Comparison of ENCODE assay signal across 8 mouse cellular contexts in the genomic region with DNA sequence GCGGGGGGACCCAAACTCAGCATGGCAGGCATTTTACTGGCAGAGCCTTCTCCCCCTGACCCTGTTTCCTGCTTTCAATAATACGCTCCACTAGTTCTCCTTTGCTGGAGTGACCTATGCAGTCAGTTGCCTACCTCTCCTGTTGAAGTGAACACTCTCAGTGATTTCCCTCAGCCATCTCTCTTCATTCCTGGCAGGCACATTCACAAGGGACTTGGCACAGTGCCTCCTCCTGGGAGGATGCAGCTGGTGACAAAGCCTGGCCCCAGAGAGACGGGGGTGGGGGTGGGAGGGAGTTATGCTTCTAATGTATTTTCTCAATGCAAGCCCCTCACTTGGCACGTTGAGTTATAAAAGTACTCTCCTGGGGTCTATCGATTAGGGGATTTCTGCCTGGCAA.
DNase-seq lines count a peak whose midpoint lies in the region; TF ChIP-seq lines count a peak whose summit lies in the region.

No protein-coding gene starts in this region.

- peak overlapping the region; percentile 64; the same call in 1 of the 2 replicates for H3K27ac ChIP-seq in layer of hippocampus, adult 2 months

- H3K4me3 ChIP-seq in layer of hippocampus, adult 2 months: no peak overlapping the region

- TF ChIP-seq CTCF in layer of hippocampus, adult 2 months (conservative IDR thresholded peaks at IDR 0.05): no peak

- peak; percentile 29 for DNase-seq in adrenal gland, postnatal 14 days
- no peak for DNase-seq in adrenal gland, postnatal 4 days (ENCODE audit: low spot score in 2 of 2)
- peak; percentile 9 for DNase-seq in lung, postnatal 14 days
- DNase-seq in lung, adult 18-20 months: no peak
- DNase-seq in layer of hippocampus, adult 2 months (ENCODE audit: low spot score in 2 of 2): peak; percentile 75 to 77
- peak; percentile 85 to 86 for DNase-seq in right cerebral cortex, postnatal 10 days (ENCODE audit: low spot score in 2 of 2)
- no peak for DNase-seq in thymus, adult 18-20 months
- DNase-seq in yolk sac, embryonic 10.5 days (ENCODE audit: low spot score): no peak

Comparison
In these comparisons a context has a peak if more than half of its experiments do, and no peak if none do; other contexts are left out.
1. DNase-seq: peak in adrenal gland, postnatal 14 days (single experiment), lung, postnatal 14 days (single experiment), layer of hippocampus, adult 2 months (2 of 2) and right cerebral cortex, postnatal 10 days (2 of 2); none in adrenal gland, postnatal 4 days (0 of 2), lung, adult 18-20 months (0 of 2), thymus, adult 18-20 months (0 of 2) and yolk sac, embryonic 10.5 days (single experiment).